In the genomic region with DNA sequence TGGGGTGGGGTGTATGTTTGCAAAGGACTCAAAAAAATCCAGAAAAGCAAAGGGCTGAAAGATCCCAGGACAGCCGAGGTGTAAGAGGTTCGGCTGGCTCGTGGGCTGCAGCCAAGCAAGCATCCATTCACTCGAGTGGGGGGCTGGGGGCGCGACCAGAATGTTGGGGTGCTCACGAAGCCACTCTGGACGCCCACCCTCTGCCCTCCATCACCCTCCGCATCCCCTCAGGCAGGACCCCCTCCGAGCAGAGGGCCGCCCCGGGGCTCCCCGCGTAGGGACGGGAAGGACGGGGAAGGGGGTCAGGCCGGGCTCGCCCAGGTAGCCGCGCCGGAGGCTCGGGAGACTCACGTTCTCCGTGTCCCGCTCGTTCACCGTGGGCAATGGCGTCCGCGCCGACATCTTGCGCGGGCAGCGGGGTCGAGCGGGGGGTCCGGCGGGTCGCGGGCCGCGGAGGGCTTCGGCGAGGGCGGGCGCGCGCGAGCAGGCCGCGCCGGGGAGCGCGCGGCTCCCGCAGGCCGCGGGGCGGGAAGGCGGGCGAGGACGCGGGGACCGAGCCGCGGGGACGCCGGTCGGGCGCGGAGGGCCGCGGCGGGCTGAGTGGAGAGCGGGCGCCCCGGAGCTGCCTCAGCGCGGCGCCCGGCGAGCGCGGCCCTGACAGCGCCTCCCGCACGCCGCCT, we compare ENCODE assay signal across 8 mouse cellular contexts. TPM values are rescaled to one million over a fixed set of nuclear protein-coding genes. Genes with fewer than 3 reads are reported as not detected.
DNase-seq lines count a peak whose midpoint lies in the region; ATAC-seq and TF ChIP-seq lines count a peak whose summit lies in the region.

Gene Mark1 (minus strand): TSS at position 500 of the 680 bp plus-strand sequence.

- WGBS in heart, postnatal 0 days: 1% methylated on average over 42 of the region's 88 CpGs
- 0% methylated on average over 53 of the region's 88 CpGs for WGBS in midbrain, postnatal 0 days

- H3K27ac ChIP-seq in heart, postnatal 0 days (ENCODE audit: low read depth): peak within 1 kb of the TSS; percentile 9
- H3K27ac ChIP-seq in midbrain, postnatal 0 days (ENCODE audit: low read depth, low read length): peak within 1 kb of the TSS; percentile 97

- intact Hi-C loops in left cerebral cortex, postnatal 14 days (cut with DNase I): loop anchor here (5.0 kb wide), 2 partner anchors 92 to 188 kb away; no protein-coding TSS in a partner anchor

- peak within 1 kb of the TSS; percentile 89 for H3K9ac ChIP-seq in heart, postnatal 0 days (replicated peaks; ENCODE audit: low read depth, low read length)
- H3K9ac ChIP-seq in midbrain, postnatal 0 days (replicated peaks; ENCODE audit: low read length, poor library complexity, severe bottlenecking): peak within 1 kb of the TSS; percentile 96

- peak within 1 kb of the TSS; percentile 94 for H3K4me2 ChIP-seq in heart, postnatal 0 days (ENCODE audit: low read depth, low read length)
- H3K4me2 ChIP-seq in midbrain, postnatal 0 days (ENCODE audit: low read depth, low read length, poor library complexity, severe bottlenecking): peak within 1 kb of the TSS; percentile 73

- no peaks in the 10 kb centered on the region for H3K36me3 ChIP-seq in heart, postnatal 0 days (replicated peaks; ENCODE audit: control insufficient read depth, insufficient read depth, low read length)
- no peaks in the 10 kb centered on the region for H3K36me3 ChIP-seq in midbrain, postnatal 0 days (ENCODE audit: insufficient read depth, low read length)

- H3K9me3 ChIP-seq in heart, postnatal 0 days (replicated peaks; ENCODE audit: control insufficient read depth, low read length): no peaks in the 10 kb centered on the region
- no peaks in the 10 kb centered on the region for H3K9me3 ChIP-seq in midbrain, postnatal 0 days (ENCODE audit: low read length)

- no peak for TF ChIP-seq CTCF in heart, postnatal 0 days (IDR thresholded peaks at IDR 0.05; ENCODE audit: low read depth)
- TF ChIP-seq CTCF in midbrain, postnatal 0 days (IDR thresholded peaks at IDR 0.05): no peak

- no peak for TF ChIP-seq EP300 in heart, postnatal 0 days (IDR thresholded peaks at IDR 0.05; ENCODE audit: low read depth)

- peak within 1 kb of the TSS; percentile 70 for H3K4me3 ChIP-seq in heart, postnatal 0 days (ENCODE audit: low read depth, low read length)
- peak within 1 kb of the TSS; percentile 98 for H3K4me3 ChIP-seq in midbrain, postnatal 0 days (ENCODE audit: low read depth, low read length)

- DNase-seq in kidney, adult 18-20 months: peak; percentile 14
- DNase-seq in kidney, adult 9 months: no peak
- peak; percentile 35 for DNase-seq in adrenal gland, adult 18-20 months (ENCODE audit: low spot score in 2 of 2)
- DNase-seq in embryo, embryonic 11 days: peak; percentile 61
- no peak for DNase-seq in heart, postnatal 0 days (ENCODE audit: low spot score)
- peak in 1 of 2 experiments; percentile 30 for DNase-seq in left cerebral cortex, postnatal 14 days (ENCODE audit: low spot score in 2 of 2)
- DNase-seq in midbrain, postnatal 0 days (ENCODE audit: low spot score): peak; percentile 12
- no peak for DNase-seq in natural killer cell, adult 2 months (ENCODE audit: low spot score in 2 of 2)

- ATAC-seq in heart, postnatal 0 days (ENCODE audit: insufficient read depth, low read depth): peak; percentile 38; the same call in 1 of the 2 replicates
- ATAC-seq in midbrain, postnatal 0 days (ENCODE audit: low FRiP score): peak; percentile 55

- peaks cover 8% of the 10 kb centered on the region for H3K27me3 ChIP-seq in heart, postnatal 0 days (ENCODE audit: control insufficient read depth, insufficient read depth, low read length)
- H3K27me3 ChIP-seq in midbrain, postnatal 0 days (ENCODE audit: insufficient read depth, low read length): no peaks in the 10 kb centered on the region

- peaks cover 8% of the 10 kb centered on the region; the same call in 1 of the 2 replicates for H3K4me1 ChIP-seq in heart, postnatal 0 days (ENCODE audit: control insufficient read depth, insufficient read depth)
- H3K4me1 ChIP-seq in midbrain, postnatal 0 days (ENCODE audit: insufficient read depth, low read length): peaks cover 3% of the 10 kb centered on the region; the same call in 1 of the 2 replicates

RNA-seq across cellular contexts. Expression of gene Mark1, which starts in this region (rescaled TPM):
- total RNA-seq in adrenal gland, adult 18-20 months (2021): 1 to 10 TPM; 5.7 to 6.5 TPM
- 10.5 and 15.2 TPM in 2 replicates for total RNA-seq in heart, postnatal 0 days (2014; rRNA removed; ENCODE audit: low replicate concordance)
- polyA plus RNA-seq in heart, postnatal 0 days (2015; fragmentation: Nextera tagmentation; extraction: Ambion mirVana): 1.0 and 1.2 TPM in 2 replicates
- 100 to 1,000 TPM in 1 of 2 experiments, 10 to 100 TPM in 1; 94.4 to 104 TPM for total RNA-seq in left cerebral cortex, postnatal 14 days (2021)
- total RNA-seq in midbrain, postnatal 0 days (2014; rRNA removed): 69.1 and 73.0 TPM in 2 replicates
- 12.1 and 13.0 TPM in 2 replicates for polyA plus RNA-seq in midbrain, postnatal 0 days (2015; fragmentation: Nextera tagmentation; extraction: Ambion mirVana)

Comparison
In these comparisons a context has a peak if more than half of its experiments do, and no peak if none do; other contexts are left out.
1. DNase-seq: peak in kidney, adult 18-20 months (single experiment), adrenal gland, adult 18-20 months (2 of 2), embryo, embryonic 11 days (single experiment) and midbrain, postnatal 0 days (single experiment); none in kidney, adult 9 months (single experiment), heart, postnatal 0 days (single experiment) and natural killer cell, adult 2 months (0 of 2).